Mouse (Mus musculus): ENCODE results near the gene Smtn.

GRCm38 (mm10) chr11:3535406-3535986 is 4.9 kb downstream of the Smtn start:
- TF ChIP-seq POLR2A (IDR thresholded peaks at IDR 0.05; ENCODE audit: borderline replicate concordance, control insufficient read depth, low read depth, low read length) (peak; percentile 38; the same call in 1 of the 2 replicates), CTCF (IDR thresholded peaks at IDR 0.05; ENCODE audit: control insufficient read depth, insufficient read depth, low read length) (peak; percentile 88)

Data from bone marrow, adult 2 months (tissue).